Mouse (Mus musculus) liver, embryonic 14.5 days (tissue): ENCODE results near the gene Gm10487. TPM values are rescaled to one million over a fixed set of nuclear protein-coding genes. Genes with fewer than 3 reads are reported as not detected.
"Not testable (repeated sequence)": the region's sequence is repeated elsewhere in the genome, so short reads cannot be mapped to it uniquely, and the experiment has no call there.

Experiments used
- ATAC-seq: fragments of 200-750 bp; cut with Nextera tagmentation; 2 replicates; pipeline ENCODE4 v1.8.0; 2017; ENCODE audit warnings: moderate number of reproducible peaks, mild to moderate bottlenecking, moderate library complexity; ENCODE audit not compliant: insufficient read depth
- DNase-seq, 3 experiments: peaks; one replicate each; pipeline ENCODE4 v3.0.0-alpha.2; 2012 to 2013; ENCODE audit warnings: low read depth in 3 of 3, low spot score in 3 of 3
- H3K27ac ChIP-seq: fragments of 300-500 bp; sonication (generic); 2 replicates; pipeline ENCODE4 v1.5.1; 2014; ENCODE audit warnings: moderate library complexity, mild to moderate bottlenecking, control low read depth, inconsistent platforms
- H3K27me3 ChIP-seq: fragments of 300-500 bp; sonication (generic); 2 replicates; pipeline ENCODE4 v1.6.1; 2014; ENCODE audit warnings: mild to moderate bottlenecking, low read length, moderate library complexity; ENCODE audit not compliant: control insufficient read depth, insufficient read depth
- H3K36me3 ChIP-seq: fragments of 300-500 bp; sonication (generic); replicated peaks from 2 replicates; pipeline ENCODE4 v1.6.1; 2014; ENCODE audit warnings: low read depth; ENCODE audit not compliant: control insufficient read depth, insufficient read depth
- H3K4me1 ChIP-seq, 2 experiments: fragments of 200-500 bp in 1 of 2; fragments of 300-500 bp in 1 of 2; sonication (generic) in 1 of 2; replicated peaks; 2 replicates each; pipeline ENCODE4 v1.6.1; 2012 to 2014; ENCODE audit warnings: antibody characterized with exemption in 1 of 2, inconsistent platforms in 1 of 2, low read length in 1 of 2; ENCODE audit not compliant: control insufficient read depth in 2 of 2, insufficient read depth in 2 of 2
- H3K4me2 ChIP-seq: fragments of 300-500 bp; sonication (generic); 2 replicates; pipeline ENCODE4 v1.6.1; 2014; ENCODE audit warnings: low read depth, mild to moderate bottlenecking, control low read depth, moderate library complexity
- H3K4me3 ChIP-seq, 2 experiments: fragments of 200-500 bp in 1 of 2; fragments of 300-500 bp in 1 of 2; sonication (generic) in 1 of 2; 2 replicates each; pipeline ENCODE4 v1.5.1; 2012 to 2014; ENCODE audit warnings: low read depth in 2 of 2, low read length in 2 of 2, mild to moderate bottlenecking in 2 of 2, control low read depth in 1 of 2, inconsistent platforms in 1 of 2, moderate library complexity in 1 of 2; ENCODE audit not compliant: insufficient read depth in 1 of 2
- H3K9ac ChIP-seq: fragments of 300-500 bp; sonication (generic); replicated peaks from 2 replicates; pipeline ENCODE4 v1.6.1; 2014; ENCODE audit warnings: mild to moderate bottlenecking, control low read depth, moderate library complexity
- H3K9me3 ChIP-seq: fragments of 300-500 bp; sonication (generic); 2 replicates; pipeline ENCODE4 v1.6.1; 2016; ENCODE audit warnings: low read length, mixed read lengths; ENCODE audit not compliant: control insufficient read depth
- WGBS: fragments of 180-500 bp; shearing (Covaris S2); extraction: QIAGEN DNeasy Blood & Tissue Kit; methylation state at CpG from one replicate; pipeline ENCODE4 v1.1.7; 2014; ENCODE audit not compliant: insufficient replicate concordance; 5-methylcytosine and 5-hydroxymethylcytosine counted together
- polyA plus RNA-seq, 2 experiments: library from polyadenylated mRNA; depleted of rRNA in 1 of 2; stranded (reverse) in 1 of 2; unstranded in 1 of 2; fragments of >200 nt; fragmentation: Nextera tagmentation in 1 of 2; extraction: Ambion mirVana in 1 of 2; gene quantifications; 2 replicates each; pipeline versions ENCODE4 v1.2.1 to v1.2.3; 2012 to 2014

Gm10487 gene
- polyA plus RNA-seq (2012; rRNA removed), result not detected in 2 replicates
- polyA plus RNA-seq (2014; fragmentation: Nextera tagmentation; extraction: Ambion mirVana), result not detected in 2 replicates

- ATAC-seq, H3K9ac ChIP-seq, H3K27me3 ChIP-seq, H3K9me3 ChIP-seq, H3K27ac ChIP-seq, H3K4me2 ChIP-seq, H3K36me3 ChIP-seq, DNase-seq, H3K4me3 ChIP-seq, H3K4me1 ChIP-seq: not testable (repeated sequence)
- no CpG with 5 or more reads among the region's 6 CpGs for WGBS
These were observed at the start of gene Gm10487 for GRCm38 (mm10) chrX:30843369-30843768. Gm10487 (minus strand) TSS chrX:30843469.
